Mouse (Mus musculus) spleen, postnatal 14 days (tissue): ENCODE data around the gene Fsd1.
"Not testable (repeated sequence)": the region's sequence is repeated elsewhere in the genome, so short reads cannot be mapped to it uniquely, and the experiment has no call there.

Source experiments
- DNase-seq, 2 experiments: peaks; one replicate each; pipeline ENCODE4 v3.0.0; 2021 to 2022; ENCODE audit warnings: low spot score in 2 of 2

Fsd1 gene

GRCm38 (mm10) chr17:55986030-55986961 lies at the start of gene Fsd1:
TSS of gene Fsd1 (plus strand) at chr17:55986509.
- DNase-seq = no peak

GRCm38 (mm10) chr17:55944387-55944865 lies 41.9 kb upstream of the Fsd1 start:
- DNase-seq = not testable (repeated sequence)

GRCm38 (mm10) chr17:55944866-55945682 lies 41.2 kb upstream of the Fsd1 start:
- peak; percentile 68 to 75 for DNase-seq

- no peak for DNase-seq
These were observed 40.6 kb upstream of the Fsd1 start for GRCm38 (mm10) chr17:55945696-55946095.

- no peak for DNase-seq
These were observed 37.7 kb upstream of the Fsd1 start for GRCm38 (mm10) chr17:55948647-55949046.

GRCm38 (mm10) chr17:55949400-55949799 lies 36.9 kb upstream of the Fsd1 start, which contains the start of gene Zfp119b:
TSS of gene Zfp119b (minus strand) at chr17:55949500.
- DNase-seq = no peak

- DNase-seq = no peak
These were observed 35.7 kb upstream of the Fsd1 start for GRCm38 (mm10) chr17:55950601-55951000.

GRCm38 (mm10) chr17:55952041-55952440 lies 34.3 kb upstream of the Fsd1 start:
- no peak for DNase-seq

GRCm38 (mm10) chr17:55952447-55953027 lies 33.8 kb upstream of the Fsd1 start, which contains the start of gene Ebi3:
TSS of gene Ebi3 (plus strand) at chr17:55952640.
- DNase-seq = peak in 1 of 2 experiments; percentile 21

- DNase-seq = no peak
These were observed 32.6 kb upstream of the Fsd1 start for GRCm38 (mm10) chr17:55953751-55954150.

GRCm38 (mm10) chr17:55954229-55954628 lies 32.1 kb upstream of the Fsd1 start:
- no peak for DNase-seq

GRCm38 (mm10) chr17:55956129-55956528 lies 30.2 kb upstream of the Fsd1 start:
- DNase-seq = peak; percentile 44 to 56

GRCm38 (mm10) chr17:55956591-55956990 lies 29.7 kb upstream of the Fsd1 start:
- DNase-seq = no peak

- DNase-seq = peak; percentile 47 to 75
These were observed 29.1 kb upstream of the Fsd1 start for GRCm38 (mm10) chr17:55957168-55957567.

GRCm38 (mm10) chr17:55957726-55958583 lies 28.4 kb upstream of the Fsd1 start:
- no peak for DNase-seq

GRCm38 (mm10) chr17:55958584-55958886 lies 27.8 kb upstream of the Fsd1 start:
- no peak for DNase-seq

- peak; percentile 82 to 88 for DNase-seq
These were observed 27.2 kb upstream of the Fsd1 start, which contains the start of gene Yju2 for GRCm38 (mm10) chr17:55958918-55959728. TSS of gene Yju2 (plus strand) at chr17:55959099.

- no peak for DNase-seq
These were observed 26.2 kb upstream of the Fsd1 start for GRCm38 (mm10) chr17:55959946-55960740.

GRCm38 (mm10) chr17:55960791-55961190 lies 25.5 kb upstream of the Fsd1 start:
- DNase-seq = no peak
